Mouse (Mus musculus): ENCODE measurements around the gene Mtor. TPM values are rescaled to one million over a fixed set of nuclear protein-coding genes. Genes with fewer than 3 reads are reported as not detected.

Mtor gene
- total RNA-seq, 2 experiments from 2014 or later, result 88.9 to 90.7 TPM

- DNase-seq (ENCODE audit: low spot score in 2 of 2), result no peak
These were observed 6.5 kb upstream of the Mtor start for GRCm38 (mm10) chr4:148441931-148442330.

DNA sequence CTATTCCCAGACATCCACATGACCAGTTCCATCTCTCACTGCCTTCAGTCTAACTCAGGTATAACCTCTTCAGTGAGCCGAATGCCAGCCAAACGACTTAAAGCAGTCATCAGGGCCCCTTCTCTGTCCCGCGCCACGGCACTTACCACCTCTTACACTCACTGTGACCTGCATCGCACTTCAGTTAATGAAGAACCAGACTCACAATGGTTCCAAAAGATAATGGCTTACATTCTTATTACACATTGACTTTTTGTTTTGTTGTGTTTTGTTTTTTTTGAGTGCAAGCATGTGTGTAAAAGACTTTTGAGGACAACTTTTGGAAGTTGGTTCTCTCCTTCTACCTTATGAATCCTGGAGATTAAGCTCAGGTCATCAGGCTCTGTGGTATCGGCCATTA is 5.8 kb upstream of the Mtor start:
- DNase-seq (ENCODE audit: low spot score in 2 of 2), result no peak

DNA sequence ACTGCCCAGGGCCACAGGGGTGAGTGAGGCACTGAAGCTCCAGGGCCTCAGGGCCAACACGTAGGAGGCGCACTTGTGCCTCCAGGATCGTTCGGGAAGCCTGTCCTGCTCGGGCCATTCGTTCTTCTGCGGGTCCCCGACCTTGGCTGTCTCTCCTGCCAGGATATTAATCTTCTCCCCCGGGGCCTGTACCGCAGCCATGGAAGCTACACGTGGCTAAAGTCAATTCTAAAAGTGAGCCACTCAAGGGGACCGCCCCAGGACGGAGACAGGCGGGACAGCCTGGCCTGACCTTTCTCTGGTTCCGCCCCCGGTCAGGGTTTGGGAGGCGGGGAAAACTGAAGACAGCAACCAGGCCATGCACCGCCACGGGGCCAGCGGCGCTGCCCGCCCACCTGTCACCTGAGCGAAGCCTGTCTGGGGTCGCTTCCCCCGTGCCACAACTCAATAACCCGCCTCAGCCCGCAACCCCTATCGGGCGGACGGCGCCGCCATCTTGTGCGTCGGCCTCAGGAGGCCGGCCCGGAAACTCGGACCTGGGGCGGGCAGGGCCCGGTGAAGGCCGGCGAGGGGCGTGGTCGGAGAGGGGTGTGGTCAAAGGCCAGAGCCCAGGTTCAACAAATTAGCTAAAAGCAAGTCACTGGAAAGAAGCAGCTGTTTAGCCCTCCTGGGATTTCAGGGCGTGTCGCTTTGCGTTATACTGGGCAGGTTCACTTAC is 4.0 kb upstream of the Mtor start, which contains the start of gene Ubiad1:
Gene Ubiad1, minus strand, starts transcription at position 522 of the 718 bp plus-strand sequence.
- peak; percentile 53 to 68 for DNase-seq (ENCODE audit: low spot score in 2 of 2)

DNA sequence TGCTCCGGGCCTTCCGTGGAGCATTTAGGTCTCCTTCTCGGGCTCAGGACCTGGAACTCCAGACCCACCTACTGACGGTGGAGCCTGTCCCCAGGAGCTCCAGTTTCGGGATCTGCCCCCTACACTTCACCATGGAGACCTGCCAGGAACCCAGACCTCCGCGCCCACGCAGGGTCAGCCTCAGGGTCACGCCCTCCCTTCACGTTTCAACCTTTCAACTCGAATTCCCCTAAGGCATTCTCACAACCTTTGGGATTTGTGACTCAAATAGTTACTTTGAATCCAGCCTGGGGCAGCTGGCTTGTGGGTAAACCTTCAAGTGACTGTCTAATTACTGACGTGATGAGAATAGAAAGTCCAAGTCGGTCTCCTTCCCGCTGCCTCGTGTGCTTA is 438 bp downstream of the Mtor start:
- DNase-seq (ENCODE audit: low spot score in 2 of 2), result no peak

DNA sequence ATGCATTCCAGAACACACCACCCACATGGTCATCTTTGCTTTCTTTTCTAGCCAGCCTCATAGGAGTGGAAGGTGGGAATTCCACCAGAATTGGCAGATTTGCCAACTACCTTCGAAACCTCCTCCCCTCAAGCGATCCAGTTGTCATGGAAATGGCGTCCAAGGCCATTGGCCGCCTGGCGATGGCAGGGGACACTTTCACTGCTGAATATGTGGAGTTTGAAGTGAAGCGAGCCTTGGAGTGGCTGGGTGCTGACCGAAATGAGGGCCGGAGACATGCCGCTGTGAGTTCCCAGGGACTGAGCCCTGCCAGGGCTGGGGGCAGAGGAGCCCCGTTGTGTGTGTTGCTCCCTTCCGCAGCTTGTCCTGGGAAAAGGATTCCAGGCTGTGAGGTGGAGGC is 5.3 kb downstream of the Mtor start:
- DNase-seq (ENCODE audit: low spot score in 2 of 2), result no peak

GRCm38 (mm10) chr4:148455477-148456025 is 7.1 kb downstream of the Mtor start:
- no peak for DNase-seq (ENCODE audit: low spot score in 2 of 2)

DNA sequence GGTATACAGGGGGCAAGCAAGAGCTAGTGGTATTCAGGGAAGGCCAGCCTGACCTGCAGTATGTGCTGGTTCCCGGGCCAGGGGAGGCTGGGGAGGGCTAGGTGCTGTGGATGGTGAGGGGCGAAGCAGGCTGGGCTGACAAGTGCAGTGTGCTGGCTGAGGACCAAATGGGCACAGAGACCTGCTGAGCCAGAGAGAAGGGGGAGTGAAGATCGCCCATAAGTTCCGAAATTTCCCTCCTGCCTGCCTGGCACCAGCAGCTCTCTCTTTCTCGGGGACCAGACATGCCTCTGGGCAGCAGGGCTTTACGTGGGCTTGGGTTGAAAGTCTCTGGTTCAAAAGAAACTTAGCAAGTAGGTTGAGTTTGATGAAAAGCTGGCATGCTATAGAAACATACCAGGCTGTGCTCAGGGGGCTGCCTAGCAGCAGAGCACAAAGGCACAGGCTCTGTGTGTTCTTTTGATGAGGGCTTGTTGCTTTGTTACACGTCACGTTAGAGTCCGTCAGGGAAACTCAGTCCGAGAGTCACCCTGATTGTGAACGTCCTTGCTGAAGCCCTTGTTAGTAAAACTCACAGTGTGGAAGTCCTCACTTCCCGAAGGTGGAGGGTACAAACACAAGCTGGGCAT is 12.4 kb downstream of the Mtor start:
- no peak for DNase-seq (ENCODE audit: low spot score in 2 of 2)

DNA sequence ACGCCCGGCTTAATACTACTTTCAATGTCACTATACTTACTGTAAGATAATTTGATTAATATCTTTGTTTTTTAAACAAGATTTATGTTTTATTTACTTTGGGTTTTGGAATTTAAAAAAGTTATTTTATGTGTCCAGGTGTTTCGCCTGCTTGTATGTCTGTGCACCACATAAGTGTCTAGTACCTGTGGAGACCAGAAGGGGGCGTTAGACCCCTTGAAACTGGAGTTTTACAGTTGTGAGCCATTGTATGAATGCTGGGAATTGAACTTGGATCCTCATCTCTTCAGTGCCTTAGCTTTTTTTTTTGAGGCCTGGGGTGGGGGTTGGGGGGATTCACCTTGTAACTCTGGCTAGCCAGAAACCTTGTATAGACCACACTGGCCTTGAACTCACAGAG is 13.4 kb downstream of the Mtor start:
- no peak for DNase-seq (ENCODE audit: low spot score in 2 of 2)

GRCm38 (mm10) chr4:148462717-148463116 is 14.3 kb downstream of the Mtor start:
- DNase-seq (ENCODE audit: low spot score in 2 of 2), result no peak

GRCm38 (mm10) chr4:148463208-148463960 is 15.0 kb downstream of the Mtor start:
- peak in 1 of 2 experiments; percentile 67 for DNase-seq (ENCODE audit: low spot score in 2 of 2)

GRCm38 (mm10) chr4:148464301-148464700 is 15.9 kb downstream of the Mtor start:
- no peak for DNase-seq (ENCODE audit: low spot score in 2 of 2)

DNA sequence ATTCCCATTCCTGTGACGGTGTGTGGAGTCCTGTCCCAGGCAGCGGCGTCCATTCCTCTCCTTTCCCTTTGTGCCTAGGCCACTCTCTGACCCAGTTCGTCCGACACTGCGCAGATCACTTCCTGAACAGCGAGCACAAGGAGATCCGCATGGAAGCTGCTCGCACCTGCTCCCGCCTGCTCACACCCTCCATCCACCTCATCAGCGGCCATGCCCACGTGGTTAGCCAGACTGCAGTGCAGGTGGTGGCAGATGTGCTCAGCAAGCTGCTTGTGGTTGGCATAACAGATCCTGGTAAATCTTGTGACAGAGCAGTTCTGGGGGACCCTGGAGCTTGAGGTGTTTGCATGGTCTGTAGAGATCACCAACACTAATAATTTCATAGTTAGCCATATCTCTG is 16.5 kb downstream of the Mtor start:
- peak in 1 of 2 experiments; percentile 17 for DNase-seq (ENCODE audit: low spot score in 2 of 2)

DNA sequence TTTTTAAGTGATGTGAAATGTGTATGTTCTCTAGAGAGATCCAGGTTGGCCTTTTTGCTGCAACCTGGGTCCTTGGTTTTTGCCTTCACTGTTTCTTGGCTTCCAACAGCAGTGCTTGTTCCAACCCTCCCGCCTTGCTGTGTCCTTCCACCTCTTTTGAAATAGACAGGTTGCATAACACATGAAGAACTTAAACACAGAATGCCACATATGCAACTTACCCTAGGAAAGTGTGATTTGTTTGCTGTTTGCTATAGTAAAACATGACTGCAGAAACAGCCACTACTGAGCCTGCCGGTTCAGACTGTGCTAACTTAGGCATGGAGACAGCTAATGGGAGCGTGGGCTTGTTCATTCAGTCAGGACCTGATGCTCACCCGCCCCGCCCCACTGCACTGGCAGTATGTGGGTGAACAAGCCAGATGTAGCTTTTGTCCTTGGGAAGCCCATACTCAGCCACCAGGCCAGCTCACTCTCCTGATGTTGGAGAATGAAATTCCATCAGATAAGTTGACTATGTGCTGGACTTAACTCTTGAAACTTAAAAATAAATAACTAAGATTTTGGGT is 18.2 kb downstream of the Mtor start:
- peak; percentile 53 to 77 for DNase-seq (ENCODE audit: low spot score in 2 of 2)

GRCm38 (mm10) chr4:148468396-148468795 is 20.0 kb downstream of the Mtor start:
- DNase-seq (ENCODE audit: low spot score in 2 of 2), result no peak

DNA sequence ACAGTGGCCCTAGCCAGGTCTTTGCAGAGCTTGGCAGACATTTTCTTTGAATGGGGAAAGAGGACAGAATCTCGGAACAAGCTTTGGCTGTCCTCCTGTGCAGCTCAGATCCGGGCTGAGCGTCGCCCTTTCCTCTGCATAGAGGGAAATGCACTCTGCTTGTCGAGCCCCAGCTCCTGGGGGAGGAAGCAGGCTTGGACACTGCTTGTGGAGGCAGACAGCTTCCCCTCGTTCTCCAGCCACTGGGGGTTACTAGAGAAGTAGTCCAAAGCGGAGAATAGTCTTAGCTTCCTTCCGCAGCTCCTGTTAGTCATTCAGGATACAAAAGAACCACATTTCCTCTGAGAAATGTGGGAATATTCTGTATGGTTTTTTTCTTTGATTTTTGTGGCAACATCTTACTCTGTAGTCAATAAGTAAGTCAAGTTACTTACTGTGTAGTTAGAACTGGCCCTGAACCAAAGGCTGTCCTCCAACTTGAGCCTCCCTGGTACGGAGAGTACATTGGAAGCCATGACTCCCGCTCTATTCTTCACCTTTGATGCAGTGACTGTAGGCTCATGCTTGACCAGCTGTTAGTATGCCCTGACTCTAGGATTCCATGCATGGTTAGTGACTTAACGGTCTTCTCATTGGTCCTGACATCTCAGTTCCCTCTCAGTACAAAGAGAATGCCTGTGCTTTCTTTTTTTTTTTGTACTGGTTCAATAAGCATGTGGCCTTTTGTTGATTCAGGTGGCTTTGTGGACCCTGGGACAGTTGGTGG is 21.3 kb downstream of the Mtor start:
- no peak for DNase-seq (ENCODE audit: low spot score in 2 of 2)

DNA sequence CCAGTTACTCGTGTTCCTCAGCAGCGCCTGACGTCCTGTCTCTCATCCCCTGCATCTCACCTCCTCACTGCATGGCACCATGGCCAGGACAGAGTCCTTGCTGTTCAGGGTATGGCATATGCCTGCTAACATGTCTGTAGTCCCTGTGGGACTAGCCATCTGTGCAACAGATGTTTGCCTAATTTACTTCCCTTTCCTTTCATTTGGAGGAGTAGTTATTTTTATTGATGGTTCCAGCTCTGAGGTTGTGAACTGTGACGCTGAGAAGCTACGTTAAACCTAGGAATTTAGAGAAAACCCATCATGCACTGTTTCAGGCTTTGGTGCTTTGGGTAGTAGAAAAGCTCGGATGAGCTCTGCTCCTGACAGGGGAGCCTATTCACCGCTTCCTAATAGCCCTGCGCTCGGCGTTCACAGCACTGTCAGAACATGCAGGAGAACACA is 23.0 kb downstream of the Mtor start:
- peak in 1 of 2 experiments; percentile 70 for DNase-seq (ENCODE audit: low spot score in 2 of 2)

DNA sequence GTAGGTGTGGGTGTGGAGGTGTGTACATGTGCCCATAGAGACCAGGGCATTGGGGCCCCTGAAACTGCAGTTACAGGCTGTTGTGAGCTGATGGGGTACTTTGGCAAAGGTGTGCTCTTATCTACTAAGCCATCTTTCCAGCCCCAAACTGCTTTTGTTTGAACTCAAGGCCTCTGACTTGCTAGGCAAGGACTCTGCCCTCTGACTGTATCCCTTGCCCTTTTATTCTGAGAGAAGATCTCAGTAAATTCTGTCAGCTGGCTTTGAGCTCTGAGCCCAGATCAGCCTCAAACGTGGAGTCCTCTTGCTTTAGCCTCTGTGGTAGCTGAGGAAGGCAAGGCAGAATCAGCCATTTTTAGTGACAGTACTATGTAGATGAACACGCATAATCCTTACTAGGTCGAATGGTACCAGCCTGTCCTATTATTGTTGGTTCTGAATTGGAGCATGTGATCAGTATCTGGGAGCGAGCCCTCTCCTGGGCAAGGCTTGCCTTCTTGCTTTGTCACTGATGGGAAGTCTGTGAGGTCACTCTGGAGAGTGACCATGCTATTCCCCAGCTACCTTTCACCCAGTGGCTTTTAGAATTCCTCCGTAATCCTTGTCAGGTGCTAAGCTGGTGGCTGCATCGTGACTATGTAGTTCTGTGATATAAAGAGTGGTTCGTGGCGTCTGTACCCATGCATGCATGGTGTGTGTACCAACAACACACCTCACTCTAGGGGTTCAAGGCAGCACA is 24.2 kb downstream of the Mtor start:
- DNase-seq (ENCODE audit: low spot score in 2 of 2), result no peak

DNA sequence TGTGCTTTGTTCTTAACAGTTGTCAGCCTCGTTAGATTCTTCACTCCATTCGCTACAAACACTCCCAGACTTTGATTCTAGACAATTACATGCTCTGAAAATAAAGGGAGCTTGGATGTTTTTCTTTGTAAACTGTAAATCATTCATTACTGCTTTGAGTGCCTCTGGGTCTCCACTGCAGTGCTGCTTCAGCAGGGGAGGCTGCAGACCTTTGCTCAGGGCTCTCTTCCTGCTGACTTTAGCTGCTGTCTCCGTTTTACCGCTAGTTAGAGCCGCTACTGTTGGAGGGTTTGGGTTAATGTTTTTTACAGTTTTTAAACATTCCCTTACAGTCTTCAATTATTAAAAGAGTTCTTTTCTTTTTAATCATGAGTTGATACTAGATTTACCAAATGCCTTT is 25.1 kb downstream of the Mtor start:
- DNase-seq (ENCODE audit: low spot score in 2 of 2), result no peak

- no peak for DNase-seq (ENCODE audit: low spot score in 2 of 2)
These were observed 31.8 kb downstream of the Mtor start for GRCm38 (mm10) chr4:148480245-148480644.

Measured in layer of hippocampus, adult 18-20 months (tissue).